Mouse (Mus musculus): ENCODE data around the gene Schip1.

GRCm38 (mm10) chr3:68335501-68335900 lies 270.9 kb downstream of the Schip1 start:
- no peak for TF ChIP-seq CTCF (IDR thresholded peaks at IDR 0.05; ENCODE audit: control insufficient read depth, insufficient read depth, insufficient replicate concordance, low read depth, low read length)
- TF ChIP-seq POLR2A (IDR thresholded peaks at IDR 0.05; ENCODE audit: control insufficient read depth, low read depth, low read length): no peak

Measured in testis, adult 2 months (tissue).